Mouse (Mus musculus): ENCODE results near the gene Cpm.

GRCm38 (mm10) chr10:117680868-117681513 is 51.7 kb downstream of the Cpm start:
- TF ChIP-seq CTCF (IDR thresholded peaks at IDR 0.05; ENCODE audit: low read depth, low read length), result no peak
- no peak for TF ChIP-seq POLR2A (IDR thresholded peaks at IDR 0.05; ENCODE audit: extremely low read depth, insufficient read depth, low read length)

Measured in liver, adult 2 months (tissue).